Mouse (Mus musculus): Measurements from ENCODE around the gene N4bp3. TPM values are rescaled to one million over a fixed set of nuclear protein-coding genes. Genes with fewer than 3 reads are reported as not detected.

N4bp3 gene
- polyA plus RNA-seq, 1 experiment: 4.0 TPM

DNA sequence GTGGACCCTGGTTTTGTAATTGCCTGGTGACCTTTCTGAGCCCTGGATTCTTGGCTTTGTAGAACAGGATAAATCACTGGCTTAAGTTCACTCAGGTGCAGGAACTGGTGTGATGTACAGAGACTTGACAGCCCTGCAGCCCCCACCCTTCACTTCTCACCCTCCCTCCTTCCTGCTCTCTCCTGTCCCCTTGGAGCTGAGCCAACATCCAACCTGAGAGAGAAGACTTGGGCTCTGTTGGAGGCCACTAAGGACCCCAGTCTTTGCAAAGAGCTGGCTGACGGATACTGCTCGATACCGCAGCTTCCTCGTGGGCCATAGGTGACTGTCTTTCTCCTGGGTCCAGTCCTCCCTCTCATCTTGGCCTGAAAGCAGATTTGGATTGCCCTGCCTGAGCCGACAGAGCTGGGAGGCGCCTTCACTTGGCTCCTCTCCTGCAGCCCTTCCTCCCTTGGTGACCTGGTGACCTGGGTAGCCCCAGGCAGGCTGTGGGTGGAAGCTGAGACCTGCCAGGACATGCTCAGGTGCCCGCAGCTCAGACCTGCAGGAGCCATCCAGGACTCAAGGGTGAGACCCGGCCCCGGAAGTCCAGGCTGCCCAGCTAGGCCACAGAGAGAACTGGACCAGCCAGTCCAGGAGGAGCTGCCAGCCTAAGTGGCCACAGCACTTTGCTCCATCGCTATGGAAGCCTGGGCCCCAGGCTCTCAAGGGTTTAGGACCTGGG, 6.3 kb upstream of the N4bp3 start:
- 73% methylated on average over 10 of the region's 10 CpGs for WGBS
- DNase-seq (ENCODE audit: low read depth, low spot score): no peak

DNA sequence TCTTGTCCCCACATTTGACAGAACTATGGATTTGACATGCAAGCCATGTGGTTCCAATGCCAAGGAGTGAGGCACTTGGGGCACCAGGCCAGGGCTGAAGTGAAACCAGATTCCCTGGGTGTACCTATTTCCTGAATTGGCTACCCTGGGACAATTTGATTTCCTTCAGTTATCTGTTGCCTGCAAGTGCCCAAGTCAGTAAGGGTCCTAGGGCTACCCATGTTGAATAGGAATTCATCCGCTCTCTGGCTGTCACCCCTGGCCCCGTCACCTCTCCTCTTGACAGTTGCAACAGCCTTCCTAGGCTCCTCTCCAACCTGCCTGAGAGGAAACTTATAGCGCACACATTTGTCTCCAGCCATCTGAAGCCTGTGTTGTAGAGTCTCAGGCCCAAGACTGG, 4.2 kb upstream of the N4bp3 start:
- 99% methylated on average over 3 of the region's 3 CpGs for WGBS
- DNase-seq (ENCODE audit: low read depth, low spot score): no peak

DNA sequence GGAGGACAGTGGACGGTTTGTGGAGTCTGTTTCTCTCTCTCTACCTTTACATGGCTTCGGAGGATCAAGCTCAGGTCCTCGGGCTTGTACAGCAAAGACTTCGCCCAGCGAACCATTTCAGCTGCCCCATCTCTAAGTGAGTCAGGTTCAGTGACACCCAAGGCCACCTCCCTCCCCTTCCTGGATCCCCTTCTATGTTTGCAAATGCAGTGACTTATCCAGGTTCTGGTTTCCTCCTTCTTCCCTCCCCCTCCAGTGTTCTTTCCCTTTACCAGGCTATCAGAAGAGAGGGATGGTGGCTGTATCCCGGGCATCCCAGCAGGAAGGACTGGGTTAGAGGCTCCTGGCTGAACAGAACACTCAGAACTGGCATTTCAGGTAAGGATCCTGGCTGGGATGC, 3.1 kb upstream of the N4bp3 start:
- 77% methylated on average over 6 of the region's 6 CpGs for WGBS
- DNase-seq (ENCODE audit: low read depth, low spot score): no peak

DNA sequence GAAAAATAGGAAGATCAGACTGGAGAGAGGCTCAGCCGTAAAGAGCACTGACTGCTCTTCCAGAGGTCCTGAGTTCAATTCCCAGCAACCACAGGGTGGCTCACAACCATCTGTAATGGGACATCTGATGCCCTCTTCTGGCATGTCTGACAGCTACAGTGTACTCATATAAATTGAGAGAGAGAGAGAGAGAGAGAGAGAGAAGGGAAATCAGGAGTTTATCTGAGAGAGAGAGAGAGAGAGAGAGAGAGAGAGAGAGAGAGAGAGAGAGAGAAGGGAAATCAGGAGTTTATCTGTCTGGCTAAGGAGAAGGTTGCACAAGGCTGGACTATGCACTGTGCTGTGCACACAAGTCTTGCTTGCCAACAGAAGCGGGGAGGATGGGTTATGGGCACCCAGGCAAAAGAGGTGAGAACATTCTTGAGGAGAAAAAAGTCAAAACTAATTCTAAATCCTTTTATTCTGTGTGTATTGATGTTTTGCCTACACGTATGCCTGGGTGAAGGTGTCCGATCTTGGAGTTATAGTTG, 2.3 kb upstream of the N4bp3 start:
- whole genome bisulfite sequencing: 90% methylated on average over 4 of the region's 4 CpGs
- no peak for DNase-seq (ENCODE audit: low read depth, low spot score)

DNA sequence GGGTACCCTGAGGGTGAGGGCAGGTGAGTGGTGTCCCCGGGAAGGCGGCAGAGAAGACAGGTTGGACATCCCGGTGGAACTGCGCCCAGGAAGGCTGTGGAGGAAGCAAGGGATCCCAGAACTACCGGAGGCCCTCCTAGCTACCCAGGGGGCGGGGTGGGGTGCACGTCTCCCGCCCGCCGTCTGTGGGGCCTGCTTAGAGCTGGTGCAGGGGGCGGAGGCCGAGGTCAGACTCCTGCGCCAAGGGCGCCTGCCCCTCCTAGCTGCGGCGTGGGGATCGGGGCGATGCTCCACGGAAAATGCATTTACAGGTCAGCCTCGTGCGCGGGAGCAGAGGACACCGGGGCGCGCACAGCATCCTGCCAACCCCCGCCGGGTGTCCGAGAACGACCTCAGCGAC, 381 bp downstream of the N4bp3 start:
- DNase-seq (ENCODE audit: low read depth, low spot score): no peak
- under 1% methylated on average over 30 of the region's 30 CpGs for WGBS

DNA sequence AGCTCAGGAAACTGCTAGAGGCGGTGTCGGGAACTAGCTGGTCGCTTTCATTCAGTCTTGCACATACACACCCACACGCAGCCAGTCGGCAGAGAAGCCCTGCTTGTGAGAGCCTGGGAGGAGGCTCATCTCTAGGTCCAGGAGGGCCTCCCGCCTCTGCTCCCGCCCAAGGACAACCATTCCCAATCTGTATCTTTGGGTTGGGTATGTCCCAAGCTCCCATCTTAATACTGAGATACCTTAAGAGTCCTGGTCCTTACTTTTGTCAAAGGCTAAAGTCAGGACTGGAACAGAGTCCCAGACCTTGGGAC, 798 bp downstream of the N4bp3 start:
- no peak for DNase-seq (ENCODE audit: low read depth, low spot score)
- 6% methylated on average over 7 of the region's 7 CpGs for WGBS

DNA sequence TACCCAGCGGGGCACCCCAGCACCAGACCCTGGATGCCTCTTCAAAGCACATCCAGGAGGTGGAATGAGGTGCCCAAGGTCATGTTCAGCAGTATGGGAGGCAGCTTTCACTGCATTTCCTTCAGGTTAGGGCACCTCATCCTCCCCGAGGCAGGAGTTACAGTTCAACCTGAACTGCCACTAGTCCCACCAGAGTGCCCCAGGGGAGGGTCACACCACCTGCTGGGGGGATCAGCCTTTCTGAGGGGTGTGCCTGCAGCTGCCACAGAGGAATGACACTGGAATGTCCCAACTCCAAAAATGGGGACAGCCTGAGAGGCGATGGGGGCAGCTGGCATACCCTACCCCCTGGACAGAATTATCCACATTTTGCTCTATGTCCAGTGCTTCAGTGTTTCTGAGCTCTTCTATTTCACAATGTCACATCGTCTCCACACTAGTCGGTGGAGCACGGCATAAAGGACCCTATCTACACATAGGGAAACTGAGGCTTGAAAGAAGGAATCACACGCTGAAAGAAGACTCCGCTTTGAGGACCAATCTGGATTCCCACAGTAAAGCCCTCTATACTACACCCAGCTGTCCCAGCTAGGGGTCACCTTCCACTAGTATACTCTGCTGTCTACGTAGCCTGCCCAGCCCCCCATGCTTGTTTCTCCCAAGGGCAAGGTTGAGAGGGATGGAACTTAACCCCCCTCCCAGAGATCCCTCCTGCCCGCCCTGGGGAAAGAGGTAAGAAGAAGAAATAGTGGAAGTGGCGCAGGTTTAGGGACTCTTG, 1.3 kb downstream of the N4bp3 start:
- DNase-seq (ENCODE audit: low read depth, low spot score): no peak
- 55% methylated on average over 11 of the region's 11 CpGs for WGBS

DNA sequence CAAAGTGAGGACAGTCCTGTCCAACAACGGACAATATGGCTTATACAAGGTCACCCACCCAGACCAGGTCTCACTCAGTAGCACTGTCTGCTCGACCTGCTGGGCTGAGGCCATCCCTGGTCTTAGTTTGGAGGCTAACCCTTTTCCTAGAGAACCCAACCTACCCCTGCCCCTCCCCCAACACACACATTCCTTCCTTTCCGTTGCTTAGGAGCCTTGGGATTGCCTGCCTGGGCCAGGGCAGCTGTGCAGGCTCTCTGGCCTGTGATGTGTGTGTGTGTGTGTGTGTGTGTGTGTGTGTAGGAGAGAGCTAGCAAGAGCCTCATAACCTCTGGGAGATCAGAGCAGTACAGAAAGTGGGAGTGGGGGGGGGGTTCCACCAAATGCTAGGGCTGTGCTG, 2.1 kb downstream of the N4bp3 start:
- 41% methylated on average over 3 of the region's 3 CpGs for WGBS
- no peak for DNase-seq (ENCODE audit: low read depth, low spot score)

DNA sequence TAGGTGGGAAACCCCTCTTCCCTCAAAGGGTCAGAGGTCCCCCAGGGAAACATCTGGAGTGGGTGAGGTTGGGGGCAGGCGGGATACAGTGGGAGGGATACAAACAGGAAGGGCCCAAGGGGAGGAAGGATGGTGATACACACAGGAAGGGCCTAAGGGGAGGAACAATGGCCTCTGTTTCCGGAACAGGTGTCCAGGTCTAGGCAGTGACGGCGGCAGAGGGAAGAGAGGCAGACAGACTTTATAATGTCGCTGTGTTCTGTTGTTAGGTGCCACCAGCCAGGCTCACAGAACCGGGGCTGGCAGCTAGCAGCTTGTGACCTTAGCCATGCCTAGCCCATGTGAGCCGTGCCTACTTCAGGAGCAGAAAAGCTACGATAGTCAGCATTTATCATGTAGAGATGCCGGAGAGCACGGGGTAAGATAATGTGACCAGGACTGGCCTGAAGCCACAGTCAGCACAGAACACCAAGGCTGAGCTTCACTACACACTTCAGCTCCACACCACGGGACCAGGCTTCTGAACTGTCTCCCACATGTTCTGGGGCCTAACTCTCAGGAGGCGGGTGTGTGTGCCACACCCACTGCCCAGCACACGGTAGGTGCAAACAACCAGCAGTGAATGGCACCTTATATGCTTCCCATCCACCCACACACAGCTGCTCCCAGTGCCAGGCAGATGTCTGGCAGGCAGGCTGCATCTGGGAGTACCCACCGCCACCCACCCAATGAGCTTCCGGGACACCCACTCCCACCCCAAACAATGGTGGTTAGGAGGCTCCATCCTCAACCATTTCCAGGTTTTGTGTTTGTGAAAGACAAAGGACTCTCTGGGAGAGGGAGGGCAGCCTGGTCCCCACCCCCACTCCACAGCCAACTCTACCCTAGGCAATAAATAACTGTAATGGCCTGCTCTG, 3.6 kb downstream of the N4bp3 start:
- 28% methylated on average over 15 of the region's 15 CpGs for WGBS
- no peak for DNase-seq (ENCODE audit: low read depth, low spot score)

DNA sequence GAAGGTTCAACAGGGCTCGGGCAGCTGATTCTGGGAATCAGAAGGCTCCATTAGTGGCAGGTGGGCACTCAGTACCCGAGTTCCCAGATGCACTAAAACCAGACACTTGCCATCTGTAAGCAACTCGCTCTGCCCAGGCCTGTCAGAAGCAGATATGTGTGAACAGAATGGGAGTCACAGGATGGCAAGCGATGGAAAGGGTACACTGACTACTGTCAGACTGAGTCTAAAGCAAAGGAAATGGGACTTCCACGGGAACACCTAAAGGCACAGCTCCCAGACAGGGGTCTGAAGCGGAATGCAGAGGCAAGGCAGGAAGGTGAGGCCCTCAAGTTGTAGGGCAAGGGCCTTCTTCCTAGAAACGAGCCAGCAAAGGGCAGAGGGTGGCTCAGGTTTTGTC, 4.4 kb downstream of the N4bp3 start:
- DNase-seq (ENCODE audit: low read depth, low spot score): no peak
- 87% methylated on average over 7 of the region's 7 CpGs for WGBS

DNA sequence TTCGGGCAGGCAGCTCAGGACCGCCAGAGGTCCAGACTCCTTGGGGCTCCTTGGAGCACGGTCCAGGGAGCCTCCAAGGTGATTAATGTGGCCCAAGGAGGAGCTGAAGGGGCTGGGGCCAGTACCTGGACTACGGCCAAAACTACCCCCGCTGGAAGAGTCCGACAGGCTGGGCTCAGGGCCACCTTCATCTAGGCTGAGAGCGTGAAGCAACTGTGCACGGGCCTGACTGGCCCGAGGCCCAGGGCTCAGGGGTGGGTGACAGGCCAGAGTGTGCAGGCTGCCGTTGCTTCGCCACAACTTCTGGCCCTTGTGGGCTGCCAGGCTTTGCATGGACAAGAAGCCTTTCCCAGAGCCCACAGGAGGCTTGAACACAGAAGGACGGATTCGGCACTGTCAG, 5.3 kb downstream of the N4bp3 start:
- DNase-seq (ENCODE audit: low read depth, low spot score): no peak
- 83% methylated on average over 13 of the region's 13 CpGs for WGBS

DNA sequence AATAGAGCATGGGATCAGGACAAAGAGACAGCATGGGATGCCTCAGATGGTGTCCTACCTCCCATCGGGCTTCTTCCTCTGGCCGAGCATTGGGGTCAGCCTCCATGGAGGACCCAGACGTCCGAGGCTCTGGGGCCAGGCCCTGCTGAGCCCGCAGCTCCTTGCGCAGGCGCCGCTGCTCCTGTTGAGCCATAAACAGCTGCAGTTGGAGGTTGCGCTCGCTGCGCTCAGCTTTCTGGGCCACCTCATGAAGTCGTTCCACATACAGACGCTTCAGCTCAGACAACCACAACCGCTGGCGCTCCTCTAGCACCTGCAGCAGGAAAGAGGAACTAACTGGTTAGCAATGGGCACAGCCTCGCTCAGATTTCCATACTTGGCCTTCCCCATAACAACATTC, 6.4 kb downstream of the N4bp3 start:
- DNase-seq (ENCODE audit: low read depth, low spot score): no peak
- WGBS: 83% methylated on average over 16 of the region's 16 CpGs

DNA sequence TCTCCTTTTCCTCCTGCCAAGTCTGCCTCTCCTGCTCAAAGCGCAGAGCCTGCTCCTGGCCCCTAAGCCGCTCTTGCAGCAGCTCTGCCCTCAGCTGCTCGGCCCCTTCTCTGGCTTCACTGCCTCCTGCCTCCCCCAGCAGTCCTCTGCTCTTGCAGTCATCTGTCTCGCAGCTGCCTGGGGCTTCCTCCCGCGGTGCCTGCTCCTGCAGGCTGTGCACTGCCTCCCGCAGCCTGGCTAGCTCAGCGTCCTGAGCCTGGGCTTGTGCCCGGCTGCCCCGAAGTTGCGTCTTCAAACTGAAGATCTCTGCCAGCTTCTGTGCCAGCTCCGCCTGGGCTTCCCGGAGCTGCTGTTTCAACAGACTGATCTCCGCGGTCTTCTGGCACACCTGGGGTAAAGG, 6.9 kb downstream of the N4bp3 start:
- DNase-seq (ENCODE audit: low read depth, low spot score): no peak
- 58% methylated on average over 15 of the region's 15 CpGs for WGBS

DNA sequence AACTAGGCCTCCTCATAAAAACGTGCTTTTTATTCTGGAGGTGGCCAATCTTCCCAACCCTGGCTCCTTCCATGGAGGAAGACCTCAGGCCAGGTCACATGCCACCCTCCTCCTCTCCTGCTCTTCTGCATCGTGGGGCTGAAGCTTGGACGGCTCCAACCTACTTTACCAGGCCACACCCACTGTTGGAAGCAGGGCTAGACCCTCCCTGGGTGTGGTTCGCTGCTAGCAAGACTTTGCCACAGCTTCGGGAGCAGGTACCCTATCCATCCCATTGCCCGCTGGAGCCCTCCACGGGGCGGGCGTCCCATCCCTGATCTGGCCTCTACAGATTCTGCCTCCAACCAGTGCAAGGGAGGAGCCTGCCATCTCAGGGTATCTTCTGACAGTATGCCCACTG, 7.4 kb downstream of the N4bp3 start:
- WGBS: 44% methylated on average over 9 of the region's 9 CpGs
- no peak for DNase-seq (ENCODE audit: low read depth, low spot score)

DNA sequence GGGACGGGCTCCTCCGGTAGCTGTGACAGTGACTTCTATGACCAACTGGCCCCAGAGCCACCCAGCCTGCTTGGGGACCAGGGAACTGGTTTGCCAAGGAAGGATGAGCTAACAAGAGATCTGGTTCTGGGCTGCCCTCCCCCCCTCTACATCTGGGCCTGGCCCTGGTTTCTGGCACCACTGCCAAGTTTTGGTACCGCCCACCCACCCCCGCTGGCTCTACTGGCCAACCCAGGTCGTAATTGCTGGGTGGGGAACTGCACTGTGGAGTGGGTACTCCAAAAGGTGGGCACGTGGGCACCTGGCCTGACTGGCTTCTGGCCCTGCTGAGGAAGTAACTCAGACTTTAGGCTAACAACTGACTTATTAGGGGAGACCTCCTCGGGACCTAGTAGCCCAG, 9.9 kb downstream of the N4bp3 start:
- no peak for DNase-seq (ENCODE audit: low read depth, low spot score)
- 29% methylated on average over 7 of the region's 7 CpGs for WGBS

DNA sequence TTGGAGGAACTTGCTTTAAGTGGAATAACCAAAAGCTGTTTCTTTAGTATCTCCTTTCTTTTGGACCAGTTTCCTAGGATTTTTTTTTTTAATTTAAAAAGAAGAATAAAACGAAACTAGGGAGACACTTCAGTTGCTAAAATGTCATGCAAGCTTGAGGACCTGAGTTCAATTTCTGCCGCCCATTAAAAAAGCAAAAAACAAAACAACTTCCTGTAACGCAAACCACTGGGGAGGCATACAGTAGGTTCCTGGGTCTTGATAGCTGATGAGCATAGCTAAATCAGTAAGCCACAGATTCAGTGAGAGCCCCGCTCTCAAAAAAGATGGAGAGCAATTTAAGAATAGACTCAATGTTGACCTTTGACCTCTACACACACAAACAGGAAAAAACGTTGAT, 12.1 kb downstream of the N4bp3 start:
- DNase-seq (ENCODE audit: low read depth, low spot score): no peak
- 52% methylated on average over 5 of the region's 5 CpGs for WGBS

DNA sequence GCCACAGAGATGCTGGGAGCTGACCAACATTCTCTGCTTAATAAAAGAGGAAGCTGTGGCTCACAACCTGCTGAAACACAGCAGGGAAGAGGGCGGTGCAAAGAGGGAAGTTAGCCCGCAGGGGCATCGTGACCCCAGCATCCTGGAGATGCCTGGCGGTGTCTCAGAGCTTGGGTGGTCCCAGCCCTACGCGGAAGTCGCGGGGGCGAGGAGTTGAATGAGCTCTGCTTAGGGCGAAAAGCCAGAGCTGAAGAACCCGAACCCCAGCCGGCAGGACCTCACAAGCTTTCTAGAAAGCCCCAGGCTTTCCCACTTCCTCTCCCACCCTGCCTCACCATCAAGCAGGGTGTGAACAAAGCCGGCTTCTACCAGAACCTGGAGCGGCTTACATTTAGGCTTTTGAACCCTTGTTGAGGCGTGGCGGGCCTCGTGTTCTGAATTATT, 12.6 kb downstream of the N4bp3 start:
- 10% methylated on average over 17 of the region's 17 CpGs for WGBS
- no peak for DNase-seq (ENCODE audit: low read depth, low spot score)

DNA sequence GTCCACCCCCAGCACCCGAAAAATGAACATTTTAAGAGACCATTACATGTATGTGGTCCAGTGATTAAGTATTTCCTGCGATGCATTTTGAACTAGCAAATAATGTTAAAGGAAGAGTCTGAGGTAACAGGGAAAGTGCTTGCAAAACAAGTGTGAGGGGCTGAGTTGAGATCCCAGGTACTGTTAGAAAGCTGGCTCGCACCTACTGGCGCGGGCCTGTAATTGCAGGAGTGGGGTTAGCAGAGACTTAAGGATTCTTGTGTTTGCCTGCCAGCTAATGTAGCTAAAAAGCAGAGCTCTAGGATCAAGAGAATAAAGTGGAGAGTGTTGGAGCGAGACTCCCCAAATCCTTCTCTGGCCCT, 14.3 kb downstream of the N4bp3 start:
- 3% methylated on average over 6 of the region's 6 CpGs for WGBS
- no peak for DNase-seq (ENCODE audit: low read depth, low spot score)

DNA sequence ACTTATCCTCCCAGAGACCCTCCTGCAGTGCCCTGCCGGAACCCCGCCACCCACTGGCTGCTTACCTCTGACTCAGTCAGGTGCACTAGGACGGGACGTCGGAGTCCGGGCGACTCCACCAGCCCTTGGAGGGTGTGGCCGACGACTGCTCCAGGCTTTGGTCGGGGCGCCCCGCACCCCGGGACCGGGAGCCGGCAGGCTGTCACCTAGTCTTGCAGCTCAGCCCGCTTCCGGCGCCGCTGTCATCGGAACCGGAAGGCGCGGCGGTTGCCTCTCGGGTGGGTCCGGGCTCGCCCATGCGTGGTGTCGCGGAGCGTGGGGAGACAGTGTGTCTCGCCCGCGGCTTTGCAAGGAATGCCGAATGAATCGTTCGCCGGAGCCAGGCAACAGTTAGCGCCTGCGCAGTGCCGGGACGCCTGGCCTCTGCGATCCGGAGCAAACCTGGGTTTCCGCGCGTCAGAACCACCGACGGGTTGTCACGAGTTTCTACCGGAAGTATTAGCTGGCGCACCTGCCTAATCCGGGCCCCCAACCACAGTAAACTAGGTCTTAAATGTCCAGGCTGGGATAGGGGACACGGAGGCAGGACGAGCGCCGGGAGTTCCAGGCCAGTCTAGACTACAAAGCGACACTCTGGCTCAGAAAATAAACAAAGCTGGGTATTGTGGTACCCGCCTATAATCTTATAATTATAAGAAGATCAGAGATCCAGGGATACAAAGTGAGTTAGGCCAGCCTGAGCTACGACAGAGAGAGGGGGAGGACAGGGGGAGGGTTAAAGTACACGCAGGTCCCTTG, 14.9 kb downstream of the N4bp3 start, which contains the start of gene Rmnd5b:
Gene Rmnd5b (minus strand): TSS at position 372 of the 798 bp plus-strand sequence.
- DNase-seq (ENCODE audit: low read depth, low spot score): no peak
- under 1% methylated on average over 61 of the region's 61 CpGs for WGBS

Data from large intestine, adult 2 months (tissue).